Mouse (Mus musculus): ENCODE measurements around the gene Rsph3b.
A peak's percentile ranks its signal among the peaks of the same experiment; 100 is the strongest.

The Rsph3b gene

GRCm38 (mm10) chr17:6863521-6863920 lies 85.0 kb downstream of the Rsph3b start:
- no peak for DNase-seq (ENCODE audit: low read depth)

- peak; percentile 62 for DNase-seq (ENCODE audit: low read depth)
These were observed 86.3 kb downstream of the Rsph3b start for GRCm38 (mm10) chr17:6862040-6862780.

GRCm38 (mm10) chr17:6861181-6862039 lies 87.1 kb downstream of the Rsph3b start:
- peak; percentile 75 for DNase-seq (ENCODE audit: low read depth)

GRCm38 (mm10) chr17:6860491-6860897 lies 88.0 kb downstream of the Rsph3b start:
- DNase-seq (ENCODE audit: low read depth): no peak

- no peak for DNase-seq (ENCODE audit: low read depth)
These were observed 88.4 kb downstream of the Rsph3b start for GRCm38 (mm10) chr17:6860067-6860466.
